21 mouse cellular contexts compared by ENCODE assay signal in the genomic region with DNA sequence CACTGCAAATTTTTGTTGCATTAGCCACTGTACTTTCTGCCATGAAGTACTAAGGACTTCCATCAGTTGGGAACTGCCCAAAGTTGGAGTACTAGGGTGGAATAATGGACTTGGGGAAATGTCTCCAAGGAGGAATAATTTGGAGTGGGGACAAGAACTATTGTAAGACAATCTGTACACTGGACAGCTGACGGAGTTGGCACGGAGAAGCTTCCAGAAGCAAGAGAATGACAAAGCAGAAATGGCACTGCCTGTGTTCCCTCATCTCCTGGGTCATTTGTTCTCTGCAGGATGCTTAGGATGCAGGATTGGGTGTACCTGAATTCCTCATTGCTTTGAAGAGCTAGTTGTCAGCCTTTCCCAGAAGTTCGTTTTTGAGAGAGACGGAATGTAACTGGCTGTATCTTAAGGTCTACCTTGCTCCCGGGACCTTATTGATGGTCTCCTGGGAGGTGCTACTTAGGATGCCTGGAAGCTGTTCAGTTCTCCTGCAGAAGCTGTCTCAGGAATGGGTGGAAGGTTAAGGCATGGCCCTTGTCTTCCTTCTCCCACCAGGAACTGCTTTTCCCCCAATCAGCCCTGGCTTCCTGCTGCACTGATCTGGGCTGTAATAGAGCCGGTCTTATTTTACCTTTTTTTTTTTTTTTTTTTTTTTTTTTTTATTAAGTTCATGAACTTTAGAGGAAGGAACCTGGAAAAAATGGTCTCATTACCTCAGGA.
"Had no signal": no experiment of that assay in that cellular context is flagged by ENCODE, and none has a peak within 500 bp of the region (broad histone marks: within the 10 kb centered on the region; RNA-seq: fewer than 3 reads in every experiment).

No protein-coding gene starts in this region.

- H3K9me3 ChIP-seq: kidney, embryonic 15.5 days; limb, embryonic 12.5 days; limb, embryonic 15.5 days; midbrain, embryonic 10.5 days; midbrain, embryonic 13.5 days; neural tube, embryonic 13.5 days had no signal

- H3K27me3 ChIP-seq: kidney, embryonic 15.5 days; limb, embryonic 12.5 days; limb, embryonic 15.5 days; midbrain, embryonic 13.5 days; neural tube, embryonic 13.5 days had no signal

- DNase-seq: kidney, postnatal 10 days; layer of hippocampus, postnatal 36 days; liver, postnatal 0 days; lung, embryonic 14.5 days; retina, postnatal 1 day; right cerebral cortex, postnatal 25 days; thymus, adult 2 months; thymus, postnatal 14 days; thymus, postnatal 4 days had no signal

- H3K36me3 ChIP-seq: kidney, embryonic 15.5 days; limb, embryonic 12.5 days; limb, embryonic 15.5 days; midbrain, embryonic 10.5 days; midbrain, embryonic 13.5 days; neural tube, embryonic 13.5 days had no signal

- H3K4me3 ChIP-seq: kidney, embryonic 15.5 days; layer of hippocampus, adult 2 months; left cerebral cortex, adult 2 months; limb, embryonic 12.5 days; limb, embryonic 15.5 days; megakaryocyte, embryonic 14.5 days; midbrain, embryonic 10.5 days; midbrain, embryonic 13.5 days; myocyte; neural tube, embryonic 13.5 days had no signal

- H3K27ac ChIP-seq: layer of hippocampus, adult 2 months; left cerebral cortex, adult 2 months; limb, embryonic 12.5 days; limb, embryonic 15.5 days; liver, embryonic 14.5 days; midbrain, embryonic 10.5 days; midbrain, embryonic 13.5 days; neural tube, embryonic 13.5 days; stomach, postnatal 0 days had no signal

- H3K4me1 ChIP-seq: limb, embryonic 15.5 days; megakaryocyte, embryonic 14.5 days; midbrain, embryonic 10.5 days; midbrain, embryonic 13.5 days; neural tube, embryonic 13.5 days had no signal
